Mouse (Mus musculus) intestine, embryonic 14.5 days (tissue): ENCODE measurements around the gene Trafd1. TPM values are rescaled to one million over a fixed set of nuclear protein-coding genes. Genes with fewer than 3 reads are reported as not detected.
"Not testable (repeated sequence)": the region's sequence is repeated elsewhere in the genome, so short reads cannot be mapped to it uniquely, and the experiment has no call there.

Source experiments
- ATAC-seq: fragments of 200-750 bp; cut with Nextera tagmentation; replicated peaks from 2 replicates; pipeline ENCODE4 v1.8.0; 2017; ENCODE audit warnings: low read depth, moderate number of reproducible peaks, moderate TSS enrichment, moderate library complexity; ENCODE audit not compliant: low FRiP score, low TSS enrichment
- DNase-seq: peaks from one replicate; pipeline ENCODE4 v3.0.0-alpha.2; 2018; ENCODE audit warnings: low spot score
- H3K27ac ChIP-seq: fragments of 300-500 bp; sonication (generic); 2 replicates; pipeline ENCODE4 v1.5.1; 2014; ENCODE audit warnings: low read depth, mild to moderate bottlenecking, control low read depth
- H3K27me3 ChIP-seq: fragments of 300-500 bp; sonication (generic); replicated peaks from 2 replicates; pipeline ENCODE4 v1.6.1; 2014; ENCODE audit warnings: low read length, control low read depth; ENCODE audit not compliant: control insufficient read depth, insufficient read depth
- H3K36me3 ChIP-seq: fragments of 300-500 bp; sonication (generic); 2 replicates; pipeline ENCODE4 v1.6.1; 2014; ENCODE audit warnings: low read length, control low read depth; ENCODE audit not compliant: control insufficient read depth, insufficient read depth
- H3K4me1 ChIP-seq: fragments of 300-500 bp; sonication (generic); replicated peaks from 2 replicates; pipeline ENCODE4 v1.6.1; 2014; ENCODE audit warnings: low read length, control low read depth, mixed read lengths; ENCODE audit not compliant: control insufficient read depth, insufficient read depth
- H3K4me2 ChIP-seq: fragments of 300-500 bp; sonication (generic); 2 replicates; pipeline ENCODE4 v1.6.1; 2014; ENCODE audit warnings: low read length
- H3K4me3 ChIP-seq: fragments of 300-500 bp; sonication (generic); 2 replicates; pipeline ENCODE4 v1.5.1; 2014; ENCODE audit warnings: low read depth, low read length, control low read depth, mixed read lengths
- H3K9ac ChIP-seq: fragments of 300-500 bp; sonication (generic); 2 replicates; pipeline ENCODE4 v1.6.1; 2014; ENCODE audit warnings: mild to moderate bottlenecking, low read length
- H3K9me3 ChIP-seq: fragments of 300-500 bp; sonication (generic); 2 replicates; pipeline ENCODE4 v1.6.1; 2016; ENCODE audit warnings: low read length, control low read depth; ENCODE audit not compliant: control insufficient read depth
- WGBS: fragments of 180-500 bp; shearing (Covaris S2); extraction: QIAGEN DNeasy Blood & Tissue Kit; methylation state at CpG from one replicate; pipeline ENCODE4 v1.1.7; 2014; 5-methylcytosine and 5-hydroxymethylcytosine counted together
- polyA plus RNA-seq: library from polyadenylated mRNA; unstranded; fragments of >200 nt; fragmentation: Nextera tagmentation; extraction: Ambion mirVana; gene quantifications from 2 replicates; pipeline ENCODE4 v1.2.1, GENCODE M21; 2014

The Trafd1 gene
- polyA plus RNA-seq, 1 experiment from 2014 or later = 72.4 TPM

DNA sequence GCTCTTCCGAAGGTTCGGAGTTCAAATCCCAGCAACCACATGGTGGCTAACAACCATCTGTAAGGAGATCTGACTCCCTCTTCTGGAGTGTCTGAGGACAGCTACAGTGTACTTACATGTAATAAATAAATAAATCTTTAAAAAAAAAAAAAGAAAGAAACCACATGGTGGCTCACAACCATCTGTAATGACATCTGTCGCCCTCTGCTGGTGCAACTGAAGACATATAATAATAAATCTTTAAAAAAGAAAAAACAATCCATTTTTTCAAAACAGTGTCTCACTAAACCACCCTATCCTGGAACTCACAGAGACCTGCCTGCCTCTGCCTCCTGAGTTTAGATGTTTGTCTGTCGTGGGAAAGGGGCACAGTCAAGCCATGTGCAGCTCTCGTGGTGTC lies 8.5 kb downstream of the Trafd1 start:
- WGBS = 75% methylated on average over 5 of the region's 5 CpGs
- DNase-seq, H3K4me2 ChIP-seq, H3K9ac ChIP-seq, H3K9me3 ChIP-seq, H3K4me1 ChIP-seq, H3K27ac ChIP-seq, ATAC-seq, H3K4me3 ChIP-seq, H3K27me3 ChIP-seq: not testable (repeated sequence)
- H3K36me3 ChIP-seq = peaks cover 92% of the 10 kb centered on the region

DNA sequence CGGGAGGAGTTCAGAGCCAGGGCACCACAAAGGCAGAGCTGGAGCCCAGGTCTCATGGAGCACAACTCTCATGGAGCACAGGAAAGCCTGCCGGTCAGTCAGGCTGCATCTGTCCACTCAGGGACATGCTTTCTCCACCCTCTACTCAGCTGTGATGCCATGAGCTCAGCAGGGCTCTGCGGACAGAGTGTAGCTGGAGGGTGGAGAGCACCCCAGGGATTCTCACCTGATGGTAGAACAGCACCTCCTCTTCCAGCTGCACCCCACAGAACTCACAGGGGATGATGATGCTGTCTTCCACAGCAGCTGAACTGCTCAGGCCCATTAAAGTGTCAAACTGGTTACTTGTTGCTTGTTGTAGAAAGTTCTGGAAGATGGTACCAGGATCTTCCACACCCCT lies 10.6 kb downstream of the Trafd1 start:
- ATAC-seq = no peak
- peaks cover 89% of the 10 kb centered on the region for H3K36me3 ChIP-seq
- no peak overlapping the region for H3K9ac ChIP-seq
- no peak overlapping the region for H3K27ac ChIP-seq
- no peaks in the 10 kb centered on the region for H3K4me1 ChIP-seq
- no peak overlapping the region for H3K4me3 ChIP-seq
- no peaks in the 10 kb centered on the region for H3K27me3 ChIP-seq
- no peak overlapping the region for H3K4me2 ChIP-seq
- 95% methylated on average over 3 of the region's 3 CpGs for WGBS
- no peak for DNase-seq
- H3K9me3 ChIP-seq = no peaks in the 10 kb centered on the region

DNA sequence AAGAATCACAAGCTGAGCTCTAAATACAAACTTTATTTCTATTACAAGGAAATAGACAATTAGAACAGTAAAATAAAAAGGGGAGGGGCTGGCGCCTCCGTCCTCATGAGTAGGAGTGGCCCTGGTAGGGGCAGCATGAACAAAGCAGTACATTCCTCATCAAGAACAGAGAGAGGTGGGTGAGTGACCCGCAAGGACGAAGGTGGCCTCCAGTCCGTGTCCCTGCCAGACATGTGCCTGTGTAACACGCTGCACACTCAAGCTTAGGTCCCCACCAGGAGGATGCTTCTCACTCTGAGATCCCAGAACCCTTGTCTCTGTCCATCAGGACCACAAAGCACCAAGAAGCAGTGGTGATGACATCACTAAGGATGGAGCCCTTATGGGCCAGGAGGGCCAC lies 13.7 kb downstream of the Trafd1 start:
- ATAC-seq (no peak), DNase-seq (no peak)
- Histone ChIP-seq H3K9ac (no peak overlapping the region), H3K27me3 (no peaks in the 10 kb centered on the region), H3K4me2 (no peak overlapping the region), H3K4me3 (no peak overlapping the region), H3K36me3 (peaks cover 91% of the 10 kb centered on the region), H3K9me3 (no peaks in the 10 kb centered on the region), H3K27ac (no peak overlapping the region), H3K4me1 (no peaks in the 10 kb centered on the region)
- 88% methylated on average over 6 of the region's 6 CpGs for WGBS

DNA sequence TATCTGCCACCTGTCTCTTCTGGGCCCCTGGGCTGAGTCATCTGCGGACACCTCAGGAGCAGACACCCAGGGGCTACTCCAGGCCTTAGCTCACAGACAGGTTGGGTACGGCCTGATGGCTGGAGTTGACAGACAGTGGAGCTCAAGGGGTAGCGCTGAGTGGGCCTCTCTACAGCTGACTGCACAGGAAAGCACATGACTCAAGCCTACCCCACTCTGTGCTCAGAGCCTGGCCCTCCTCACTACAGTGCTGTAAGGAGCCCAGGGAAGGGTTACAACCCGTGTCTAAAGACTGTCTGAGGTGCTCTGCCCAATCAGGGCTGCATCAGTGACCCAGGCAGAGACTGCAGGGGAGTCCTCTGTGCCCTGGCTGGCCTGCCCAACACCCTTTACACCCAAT lies 18.2 kb downstream of the Trafd1 start:
- H3K27me3 ChIP-seq = no peaks in the 10 kb centered on the region
- H3K36me3 ChIP-seq = peaks cover 93% of the 10 kb centered on the region
- no peak overlapping the region for H3K4me3 ChIP-seq
- H3K27ac ChIP-seq = no peak overlapping the region
- DNase-seq (no peak), ATAC-seq (no peak; the same call in 1 of the 2 replicates)
- H3K4me1 ChIP-seq = no peaks in the 10 kb centered on the region
- no peak overlapping the region for H3K4me2 ChIP-seq
- H3K9me3 ChIP-seq = no peaks in the 10 kb centered on the region
- 90% methylated on average over 4 of the region's 4 CpGs for WGBS
- no peak overlapping the region for H3K9ac ChIP-seq

DNA sequence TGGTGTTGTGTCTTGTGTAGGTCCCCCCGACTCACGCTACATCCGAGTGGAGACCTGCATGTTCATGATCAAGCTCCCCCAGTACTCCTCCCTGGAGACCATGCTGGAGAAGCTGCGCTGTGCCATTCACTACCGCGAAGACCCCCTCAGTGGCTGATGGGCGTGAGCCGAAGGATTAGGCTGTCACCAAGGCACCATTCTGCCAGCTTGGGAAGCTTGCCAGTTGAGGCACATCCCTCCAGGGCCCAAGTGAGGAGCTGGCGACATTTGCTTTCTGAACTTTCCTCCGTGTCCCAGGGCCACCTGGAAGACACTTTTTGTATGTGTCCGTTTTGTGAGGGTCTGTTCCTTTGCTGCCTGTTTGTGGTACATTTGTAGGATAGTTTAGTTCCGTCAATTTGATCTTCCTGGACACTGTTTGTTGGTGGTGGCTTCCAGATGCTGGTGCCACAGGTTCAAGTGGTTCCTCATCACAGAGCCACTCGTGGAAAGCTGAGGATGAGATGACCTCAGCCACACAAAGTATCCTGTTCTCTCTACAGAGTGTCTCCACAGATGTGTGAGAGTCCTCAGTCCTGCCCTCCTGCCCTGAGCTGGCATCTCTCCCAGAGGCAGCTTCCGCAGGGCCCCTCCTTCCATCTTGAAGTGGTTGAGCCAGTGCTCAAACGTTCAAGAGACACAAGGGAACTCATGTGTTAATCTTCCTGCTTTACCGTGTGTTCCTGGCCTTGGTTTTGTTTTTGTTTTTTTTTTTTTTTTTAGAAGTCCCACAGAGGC lies 18.8 kb downstream of the Trafd1 start:
- Histone ChIP-seq H3K4me3 (no peak overlapping the region), H3K4me2 (no peak overlapping the region), H3K27me3 (no peaks in the 10 kb centered on the region), H3K4me1 (no peaks in the 10 kb centered on the region), H3K9ac (no peak overlapping the region), H3K36me3 (peaks cover 93% of the 10 kb centered on the region), H3K9me3 (no peaks in the 10 kb centered on the region), H3K27ac (no peak overlapping the region)
- DNase-seq = no peak
- WGBS = 87% methylated on average over 16 of the region's 16 CpGs
- no peak for ATAC-seq

DNA sequence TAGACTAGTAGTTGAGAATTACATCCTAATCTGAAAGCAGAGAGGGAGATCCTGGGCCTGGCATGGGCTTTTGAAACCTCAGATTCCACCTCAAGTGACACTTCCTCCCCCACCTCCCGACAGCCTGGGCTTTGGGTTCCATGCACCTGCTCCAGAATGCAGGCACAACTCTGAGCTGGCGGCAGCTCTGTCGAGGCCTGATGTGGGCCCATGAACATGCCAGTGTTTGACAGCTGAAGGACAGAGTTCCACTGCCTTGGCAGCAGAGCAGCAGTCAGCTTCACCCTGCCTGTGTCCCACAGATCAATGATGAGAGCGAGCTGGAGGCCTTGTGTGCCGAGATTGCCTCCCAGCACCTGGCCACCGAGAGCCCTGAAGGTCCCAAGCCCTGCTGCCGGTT lies 22.0 kb downstream of the Trafd1 start:
- Histone ChIP-seq H3K27me3 (no peaks in the 10 kb centered on the region), H3K36me3 (peaks cover 98% of the 10 kb centered on the region), H3K4me1 (no peaks in the 10 kb centered on the region), H3K9ac (no peak overlapping the region), H3K9me3 (no peaks in the 10 kb centered on the region), H3K4me3 (no peak overlapping the region), H3K27ac (no peak overlapping the region), H3K4me2 (no peak overlapping the region)
- no peak for ATAC-seq
- no peak for DNase-seq
- 83% methylated on average over 7 of the region's 7 CpGs for WGBS

DNA sequence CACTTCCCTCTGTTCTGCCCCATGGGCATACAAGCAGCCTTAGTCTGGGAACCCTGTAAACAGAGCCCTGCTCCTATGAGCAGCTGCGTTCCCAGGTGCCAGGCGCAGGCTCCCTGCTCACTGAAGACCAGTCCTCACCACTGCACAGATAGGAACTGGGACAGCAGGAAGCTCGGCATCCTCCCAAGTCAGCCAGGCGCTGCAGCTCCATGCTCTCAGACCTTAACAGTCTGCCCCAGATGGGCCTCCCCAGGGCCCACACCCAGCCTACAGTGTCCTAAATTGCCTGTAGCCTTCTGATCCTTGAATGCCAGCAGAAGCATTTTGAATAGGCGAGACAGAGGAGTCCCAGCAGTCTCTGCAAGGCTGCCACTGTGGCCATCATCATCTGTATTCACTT lies 23.7 kb downstream of the Trafd1 start:
- WGBS = 83% methylated on average over 5 of the region's 5 CpGs
- H3K9me3 ChIP-seq = no peaks in the 10 kb centered on the region
- no peak for DNase-seq

DNA sequence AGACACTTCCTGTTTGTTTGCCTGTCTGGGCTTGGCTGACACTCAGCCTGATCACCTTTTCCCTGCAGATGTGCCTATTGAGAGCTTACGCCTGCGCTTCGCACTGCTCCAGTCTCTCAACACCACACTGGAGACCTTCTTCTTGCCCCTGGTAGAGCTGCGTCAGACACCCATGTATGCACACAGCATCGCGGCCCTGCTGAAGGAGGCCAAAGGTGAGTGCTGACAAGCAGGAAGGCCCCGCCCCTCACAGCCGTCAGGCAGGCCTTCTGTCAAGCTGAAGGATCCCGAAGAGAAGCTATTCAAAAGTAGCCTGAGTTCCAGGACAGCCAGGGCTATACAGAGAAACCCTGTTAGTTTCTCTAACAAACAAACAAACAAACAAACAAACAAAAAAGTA lies 26.2 kb downstream of the Trafd1 start:
- no peaks in the 10 kb centered on the region for H3K9me3 ChIP-seq
- no peak overlapping the region for H3K27ac ChIP-seq
- H3K4me2 ChIP-seq = no peak overlapping the region
- WGBS = 58% methylated on average over 9 of the region's 9 CpGs
- no peak overlapping the region for H3K9ac ChIP-seq
- DNase-seq = no peak
- H3K36me3 ChIP-seq = peaks cover 99% of the 10 kb centered on the region
- no peaks in the 10 kb centered on the region for H3K4me1 ChIP-seq
- ATAC-seq = peak; percentile 65; the same call in 1 of the 2 replicates
- H3K4me3 ChIP-seq = no peak overlapping the region
- H3K27me3 ChIP-seq = no peaks in the 10 kb centered on the region

More for the DNA sequence above, 23.7 kb downstream of the Trafd1 start:
- H3K36me3 ChIP-seq = peaks cover 99% of the 10 kb centered on the region
- H3K27ac ChIP-seq = no peak overlapping the region
- H3K9ac ChIP-seq = no peak overlapping the region
- H3K4me1 ChIP-seq = no peaks in the 10 kb centered on the region
- H3K27me3 ChIP-seq = no peaks in the 10 kb centered on the region
- no peak overlapping the region for H3K4me3 ChIP-seq
- H3K4me2 ChIP-seq = no peak overlapping the region
- no peak for ATAC-seq

DNA sequence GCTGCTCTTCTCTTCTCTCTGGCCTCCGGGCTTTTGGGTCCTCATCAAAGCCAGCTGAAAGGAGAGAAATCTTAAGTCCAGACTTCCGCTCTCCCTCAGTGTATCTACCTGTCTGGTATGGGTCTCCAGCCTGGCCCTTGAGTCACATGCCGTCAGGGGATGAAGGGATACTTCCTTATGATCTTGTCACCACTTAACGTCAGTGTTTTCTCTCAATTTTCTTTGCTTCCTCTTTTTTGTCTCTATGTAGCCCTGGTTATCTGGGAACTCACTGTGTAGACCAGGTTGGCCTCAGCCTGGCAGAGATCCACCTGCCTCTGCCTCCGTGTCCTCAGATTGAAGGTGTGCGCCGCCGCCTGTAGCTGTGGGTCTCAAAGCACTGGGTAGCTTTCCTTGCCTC lies 41.4 kb downstream of the Trafd1 start:
- no peak overlapping the region for H3K4me3 ChIP-seq
- H3K9ac ChIP-seq = no peak overlapping the region
- peaks cover 77% of the 10 kb centered on the region for H3K36me3 ChIP-seq
- DNase-seq (no peak), ATAC-seq (no peak)
- no peaks in the 10 kb centered on the region for H3K9me3 ChIP-seq
- H3K27me3 ChIP-seq = no peaks in the 10 kb centered on the region
- no peak overlapping the region for H3K27ac ChIP-seq
- 94% methylated on average over 8 of the region's 8 CpGs for WGBS
- peaks cover 3% of the 10 kb centered on the region; the same call in 1 of the 2 replicates for H3K4me1 ChIP-seq
- no peak overlapping the region for H3K4me2 ChIP-seq
